Comparison of ENCODE assay signal across 8 mouse cellular contexts in the genomic region with DNA sequence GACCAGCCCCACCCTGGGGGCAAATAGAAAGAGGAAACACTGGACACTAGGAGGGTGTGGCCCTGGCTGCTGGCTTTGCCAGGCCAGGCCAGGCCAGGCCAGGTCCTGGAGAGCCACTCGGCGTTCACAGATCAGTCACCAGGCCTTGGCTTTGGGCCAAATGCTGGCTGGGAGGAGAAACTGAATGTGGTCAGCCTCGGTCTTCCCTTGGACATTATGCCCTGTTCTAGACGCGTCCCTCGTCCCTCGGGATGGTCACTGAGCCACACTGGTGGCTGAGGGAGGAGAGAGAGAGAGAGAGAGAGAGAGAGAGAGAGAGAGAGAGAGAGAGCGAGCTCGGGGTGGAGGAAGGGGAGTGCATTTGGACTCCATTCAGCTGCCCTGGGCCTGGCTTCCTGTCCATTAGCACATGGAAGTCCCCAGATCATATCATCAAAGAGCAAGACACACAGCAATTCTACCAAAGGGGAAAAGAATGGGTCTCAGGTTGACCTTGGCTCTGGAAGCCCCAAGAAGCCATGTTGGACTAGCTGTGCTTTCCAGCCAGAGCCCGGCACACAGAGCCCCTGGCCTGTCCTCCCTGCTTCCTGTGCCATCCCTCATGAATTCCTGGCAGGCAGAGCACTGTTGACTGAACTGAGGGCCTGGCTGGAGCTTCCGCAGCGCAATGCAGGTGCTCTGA. TPM values are rescaled to one million over a fixed set of nuclear protein-coding genes. Genes with fewer than 3 reads are reported as not detected.
DNase-seq lines count a peak whose midpoint lies in the region; ATAC-seq lines count a peak whose summit lies in the region.

No protein-coding gene starts in this region.

- ATAC-seq in monocyte, adult 5-6 weeks (replicated peaks; ENCODE audit: insufficient number of reproducible peaks, low FRiP score, low TSS enrichment, poor library complexity, severe bottlenecking), result 0 out of 2 replicates have a peak, but pooled peaks have one; percentile 14

- intact Hi-C loops in left cerebral cortex, postnatal 4 days (cut with DNase I), result no loop called here
- intact Hi-C loops in left cerebral cortex, postnatal 14 days (cut with DNase I), result no loop called here

- DNase-seq in left cerebral cortex, postnatal 4 days, result peak; percentile 68
- no peak for DNase-seq in left cerebral cortex, adult 8-10 months (ENCODE audit: low spot score in 2 of 2)
- DNase-seq in cerebellum, adult 11-12 months, result peak; percentile 59
- DNase-seq in heart, adult 9 months (ENCODE audit: low spot score in 2 of 2), result peak; percentile 80 to 84
- DNase-seq in kidney, postnatal 10 days, result peak; percentile 88
- no peak for DNase-seq in embryo, embryonic 9.5 days (ENCODE audit: extremely low spot score)
- no peak for DNase-seq in left cerebral cortex, postnatal 14 days (ENCODE audit: low spot score in 2 of 2)

RNA-seq across cellular contexts. Expression of gene Tgm2, which starts 24.4 kb away (rescaled TPM):
- total RNA-seq in left cerebral cortex, postnatal 4 days (2021), result 1 to 10 TPM; 7.0 to 9.7 TPM
- total RNA-seq in left cerebral cortex, adult 8-10 months (2022), result 10 to 100 TPM in 3 of 4 experiments, 1 to 10 TPM in 1; 9.3 to 13.7 (median 10.1) TPM
- total RNA-seq in monocyte, adult 5-6 weeks (2017), result 131 to 275 TPM (median 210 TPM) in 3 replicates
- 1 to 10 TPM; 7.1 to 8.3 TPM for total RNA-seq in left cerebral cortex, postnatal 14 days (2021)

Comparison
In these comparisons a context has a peak if more than half of its experiments do, and no peak if none do; other contexts are left out.
1. DNase-seq: peak in left cerebral cortex, postnatal 4 days (single experiment), cerebellum, adult 11-12 months (single experiment), heart, adult 9 months (2 of 2) and kidney, postnatal 10 days (single experiment); none in left cerebral cortex, adult 8-10 months (0 of 2), embryo, embryonic 9.5 days (single experiment) and left cerebral cortex, postnatal 14 days (0 of 2).